Mouse (Mus musculus) ovary, postnatal 36 days (tissue): ENCODE data around the gene Myb.
A peak's percentile ranks its signal among the peaks of the same experiment; 100 is the strongest.

Experiments
- DNase-seq: peaks from one replicate; pipeline ENCODE4 v3.0.0; 2022; ENCODE audit warnings: low spot score, mixed read lengths

Myb gene

DNA sequence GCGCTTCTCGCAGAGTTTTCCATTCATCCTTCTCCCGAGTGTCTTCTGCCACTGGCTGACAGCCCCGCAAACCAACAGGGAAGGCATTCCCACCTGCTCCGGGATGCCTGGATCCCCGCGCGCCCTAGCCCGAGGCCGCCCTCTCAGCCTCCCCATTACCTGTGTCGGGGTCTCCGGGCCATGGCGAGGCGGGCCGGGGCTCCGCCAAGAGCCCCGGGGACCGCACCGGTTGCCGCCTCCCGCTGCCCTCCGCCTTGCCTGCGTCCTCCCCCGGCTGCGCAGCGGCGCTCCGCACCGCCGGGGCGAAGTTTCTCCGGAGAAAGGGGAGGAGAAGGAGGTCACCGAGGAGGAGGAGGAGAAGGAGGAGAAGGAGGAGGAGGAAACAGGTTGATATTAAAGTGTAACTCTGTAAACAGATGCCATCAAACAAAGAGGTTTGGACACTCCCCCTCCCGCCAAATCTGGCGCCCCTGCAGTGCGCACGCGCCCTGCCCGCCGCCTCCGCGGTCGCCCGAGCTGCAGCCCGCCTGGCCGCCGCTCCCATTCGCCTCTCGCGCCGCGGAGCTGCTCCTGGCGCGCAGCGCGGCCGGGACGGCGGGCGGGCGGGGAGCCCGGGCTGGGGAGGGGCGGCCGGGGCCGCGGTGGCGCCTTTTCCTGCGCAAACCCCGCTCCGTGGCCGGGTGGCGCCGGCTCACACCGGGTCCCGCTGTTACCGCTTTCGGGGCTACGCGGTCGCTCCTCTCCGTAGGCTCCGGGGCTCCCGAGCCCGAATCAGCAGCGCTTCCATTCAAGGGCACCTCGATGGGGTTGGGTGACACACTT, at the start of gene Myb:
TSS of gene Myb (minus strand) at position 448 of the 822 bp plus-strand sequence.
- peak; percentile 73 for DNase-seq

GRCm38 (mm10) chr10:21207378-21207777, 46.6 kb upstream of the Myb start:
- DNase-seq, result no peak

- no peak for DNase-seq
These were observed 45.4 kb upstream of the Myb start for GRCm38 (mm10) chr10:21206232-21206631.

DNA sequence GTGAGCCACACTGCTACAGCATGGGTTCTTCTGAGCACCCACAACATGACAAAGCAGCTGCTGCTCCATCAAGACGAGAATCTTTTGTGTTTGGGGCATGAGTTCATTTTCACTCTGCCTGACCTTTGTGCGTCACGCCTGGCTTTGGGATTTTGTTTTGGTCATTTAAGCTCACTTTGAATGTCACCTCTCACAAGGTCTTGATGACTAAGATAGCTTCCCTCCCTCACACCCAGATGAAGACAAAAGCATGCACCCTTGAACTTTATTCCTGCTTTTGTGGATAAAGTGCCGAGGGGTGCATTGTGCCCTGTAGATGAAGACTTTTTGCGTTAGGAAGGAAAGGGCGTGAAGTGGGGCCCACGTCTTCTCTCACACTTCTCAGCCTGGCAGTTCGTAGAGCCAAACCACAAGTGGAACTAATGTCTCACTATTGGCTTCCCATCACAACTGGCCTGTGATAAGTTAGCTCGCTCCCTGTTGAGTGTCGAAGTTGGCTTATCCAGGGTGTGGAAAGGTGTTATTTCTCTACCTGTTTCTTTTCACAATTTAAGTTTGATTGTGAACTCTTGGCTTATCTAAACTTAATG, 43.8 kb upstream of the Myb start:
- no peak for DNase-seq

GRCm38 (mm10) chr10:21203886-21204285, 43.1 kb upstream of the Myb start:
- DNase-seq, result no peak

DNA sequence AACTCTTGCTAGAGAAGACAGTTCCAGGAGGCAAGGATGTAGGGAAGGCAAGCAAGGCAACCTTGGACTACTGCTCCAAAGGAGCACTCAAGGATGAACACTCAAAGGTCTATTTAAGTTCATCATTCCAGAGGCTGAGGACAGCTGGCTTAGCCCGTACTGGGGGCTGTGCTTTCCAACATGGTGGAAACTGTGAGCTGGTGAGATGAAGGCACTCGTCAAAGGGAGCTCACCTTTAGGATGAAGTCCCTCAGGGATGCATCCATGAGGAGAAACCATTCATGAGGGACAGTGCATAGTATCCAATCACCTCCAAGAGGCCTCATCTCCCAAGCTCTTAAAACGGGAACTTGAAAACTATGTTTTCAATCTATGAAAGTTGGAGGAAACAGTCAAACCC, 42.7 kb upstream of the Myb start:
- no peak for DNase-seq

GRCm38 (mm10) chr10:21200761-21201160, 40.0 kb upstream of the Myb start:
- no peak for DNase-seq

GRCm38 (mm10) chr10:21200322-21200721, 39.5 kb upstream of the Myb start:
- no peak for DNase-seq

- no peak for DNase-seq
These were observed 35.9 kb upstream of the Myb start for GRCm38 (mm10) chr10:21196646-21197116.

- DNase-seq, result no peak
These were observed 34.8 kb upstream of the Myb start for GRCm38 (mm10) chr10:21195597-21195996.

DNA sequence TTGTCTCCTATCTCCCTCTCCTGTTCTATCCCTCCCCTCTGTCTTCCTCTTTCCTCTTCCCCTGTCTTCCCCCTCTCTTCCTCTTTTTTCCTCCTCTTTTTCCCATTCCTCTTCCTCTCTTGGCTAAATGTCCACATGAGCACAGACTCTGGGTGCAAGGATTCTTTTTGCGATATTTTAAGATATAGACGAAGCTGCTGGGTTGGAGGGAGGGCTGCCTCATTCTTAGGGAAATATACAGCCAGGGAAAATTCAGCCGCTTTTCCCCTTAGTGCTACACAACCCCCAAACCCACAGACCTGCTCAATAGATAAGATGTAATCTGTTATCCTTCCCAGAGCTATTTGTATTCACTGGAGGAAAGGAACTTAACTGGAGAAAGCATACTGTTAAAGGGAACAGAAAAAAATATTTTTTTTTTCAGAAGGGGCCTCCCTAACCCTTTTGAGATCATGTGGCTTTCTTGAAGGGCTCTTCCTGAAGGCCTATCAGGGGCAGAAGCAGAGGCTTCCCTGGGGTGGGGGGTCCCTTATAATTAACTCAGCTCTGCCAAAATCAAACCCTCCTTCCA, 33.2 kb upstream of the Myb start:
- no peak for DNase-seq

GRCm38 (mm10) chr10:21193088-21193934, 32.5 kb upstream of the Myb start:
- no peak for DNase-seq

DNA sequence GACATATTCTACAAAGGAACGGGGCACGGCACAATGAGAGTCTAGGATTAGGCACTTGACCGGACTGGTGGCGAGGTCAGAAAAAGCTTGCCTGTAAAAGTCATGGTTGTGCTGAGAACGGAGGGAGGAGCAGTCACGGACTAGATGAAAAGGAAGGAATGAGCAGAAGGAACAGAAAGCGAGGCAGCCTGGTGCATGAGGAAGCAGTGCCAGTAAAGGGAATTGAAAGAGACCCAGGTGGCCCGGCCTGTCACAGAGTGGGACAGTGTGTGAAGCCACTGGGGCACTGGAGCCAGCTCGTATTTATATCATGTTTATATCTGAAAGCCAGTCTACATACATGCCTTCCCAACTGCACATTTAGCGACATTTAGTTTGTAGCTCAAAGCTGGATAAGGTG, 31.7 kb upstream of the Myb start:
- no peak for DNase-seq

DNA sequence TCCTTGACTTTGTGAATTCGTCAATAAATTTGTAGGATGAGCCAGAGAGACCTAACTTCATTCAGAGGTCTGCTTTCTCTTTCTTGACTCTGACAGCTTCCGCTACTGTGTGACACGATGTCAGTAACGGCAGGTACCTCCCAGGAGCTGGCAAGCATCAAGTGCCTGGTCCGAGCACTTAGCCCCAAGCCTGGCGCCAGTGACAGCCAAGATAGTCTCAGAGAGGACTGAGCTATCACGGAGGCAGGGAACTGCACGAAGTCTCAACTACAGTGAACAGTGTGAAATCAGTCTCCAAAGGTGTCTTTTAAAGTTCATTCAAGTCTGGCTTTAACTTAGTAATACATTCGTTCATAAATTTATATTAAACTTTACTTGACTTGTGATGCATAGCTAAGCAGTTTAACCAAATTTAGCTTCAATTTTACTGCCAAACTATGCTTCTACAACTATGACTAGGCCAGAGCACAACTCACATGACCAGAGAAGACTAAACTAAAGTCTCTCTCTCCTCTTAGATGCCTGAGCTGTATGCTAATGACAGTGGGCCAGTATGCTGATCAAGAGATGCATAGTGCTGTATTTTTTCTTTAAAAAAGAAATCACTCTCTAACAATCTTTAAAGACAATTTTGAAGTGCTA, 29.1 kb upstream of the Myb start:
- no peak for DNase-seq

DNA sequence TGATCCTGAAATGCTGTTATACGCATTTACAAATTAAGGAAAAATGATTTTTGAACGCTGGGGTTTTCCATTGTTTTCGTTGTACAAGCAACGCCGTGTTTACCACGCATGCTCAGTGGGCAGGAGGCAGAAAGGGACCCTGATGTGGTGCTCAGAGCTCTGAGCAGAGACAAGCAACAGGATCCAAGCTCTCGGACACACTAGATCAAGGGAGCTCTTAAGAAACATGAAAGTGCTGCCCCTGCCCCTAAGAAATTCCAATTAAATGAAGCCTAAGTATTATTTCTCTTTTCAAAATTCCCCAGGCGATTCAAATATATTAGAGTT, 28.5 kb upstream of the Myb start:
- no peak for DNase-seq

DNA sequence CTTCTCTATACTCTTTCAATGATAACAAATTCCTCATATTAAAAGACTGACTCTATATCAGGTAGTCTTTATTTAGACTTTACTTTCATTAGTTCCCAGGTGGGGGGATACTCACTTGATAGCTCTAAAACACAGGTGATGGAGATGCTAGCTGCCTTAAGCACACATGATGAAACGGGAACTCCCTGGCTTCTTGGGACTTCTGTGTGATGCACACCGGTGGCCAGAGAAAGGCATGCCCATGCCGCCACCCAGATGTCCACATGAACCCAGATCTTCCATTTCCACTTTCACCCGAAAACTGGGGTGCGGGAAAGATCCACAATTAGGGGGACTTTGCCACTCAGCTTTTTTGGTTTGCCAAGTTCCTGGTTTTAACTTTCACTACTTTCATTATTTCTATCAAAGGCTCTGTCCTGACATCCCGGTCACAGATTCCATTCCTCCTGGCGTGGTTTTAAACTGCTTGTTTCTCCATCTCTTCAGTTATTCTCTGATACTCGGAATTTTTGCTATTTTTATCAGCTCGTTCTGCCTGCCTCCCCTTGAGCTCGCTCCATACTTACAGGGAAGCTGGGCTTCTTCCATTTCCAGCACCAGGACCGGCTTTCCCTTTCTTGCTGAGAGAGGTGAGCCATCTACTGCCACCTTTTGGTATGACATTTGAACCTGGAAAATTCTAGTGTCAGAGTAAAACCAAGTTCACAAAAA, 27.9 kb upstream of the Myb start:
- no peak for DNase-seq

- no peak for DNase-seq
These were observed 27.1 kb upstream of the Myb start for GRCm38 (mm10) chr10:21187847-21188246.

DNA sequence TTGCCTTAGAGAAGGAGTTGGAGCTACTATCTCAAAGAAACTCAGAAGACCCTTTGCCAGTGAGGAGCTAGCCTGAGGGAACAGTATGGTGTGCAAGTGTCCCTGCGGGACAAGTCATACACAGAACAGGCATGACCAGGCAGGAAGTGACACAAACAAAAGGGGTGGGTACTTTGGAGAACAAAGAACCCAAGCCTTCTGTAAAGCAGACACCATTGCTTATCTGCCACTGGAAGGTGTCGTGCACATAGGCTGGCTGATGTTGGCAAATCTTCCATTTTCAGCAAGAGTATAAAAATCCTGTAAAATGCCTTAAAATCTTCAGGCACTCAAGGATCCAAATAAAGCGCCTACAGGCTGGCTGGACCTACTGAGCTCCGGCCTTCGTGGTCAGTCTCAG, 25.9 kb upstream of the Myb start:
- DNase-seq, result no peak

DNA sequence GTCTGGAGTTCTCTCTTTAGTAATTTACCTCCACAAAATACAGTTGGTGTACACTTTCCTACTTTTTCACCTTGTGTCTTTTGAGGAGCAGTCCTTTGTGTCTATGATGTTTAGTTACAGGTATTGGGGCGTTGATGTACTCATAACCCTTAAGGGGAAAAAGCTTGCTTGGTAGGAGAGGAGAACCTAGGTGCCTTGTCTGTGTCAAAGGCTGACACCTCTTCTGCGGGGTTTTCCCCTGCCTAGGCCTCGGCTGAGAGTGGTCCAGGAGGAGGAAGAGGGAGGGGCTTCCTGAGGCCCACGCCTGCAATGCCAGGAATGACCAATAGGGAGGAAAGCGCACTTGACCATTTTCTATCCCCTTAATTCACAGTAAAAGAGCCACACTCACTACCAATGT, 17.9 kb upstream of the Myb start:
- no peak for DNase-seq

DNA sequence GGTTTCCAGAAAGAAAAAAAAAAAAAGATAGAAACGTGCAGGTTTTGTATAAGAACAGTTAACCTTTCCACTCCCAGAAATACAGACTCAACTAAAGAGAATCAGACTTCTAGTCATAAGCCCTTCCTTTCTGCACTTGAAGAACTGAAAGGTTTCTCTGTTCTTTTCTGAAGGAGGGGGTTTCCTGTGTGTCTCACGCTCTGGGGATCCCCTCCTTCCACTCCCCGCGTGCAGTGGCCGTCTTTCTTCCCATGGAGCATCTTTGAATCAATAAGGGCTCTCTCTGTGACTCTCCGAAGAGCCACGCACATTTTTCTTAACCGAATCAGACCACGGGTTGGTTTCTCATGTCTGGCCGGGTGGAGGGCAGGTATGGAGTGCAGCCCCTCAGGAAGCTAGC, 17.5 kb upstream of the Myb start:
- DNase-seq, result no peak

GRCm38 (mm10) chr10:21172650-21173200, 11.9 kb upstream of the Myb start:
- no peak for DNase-seq
